Mouse (Mus musculus): ENCODE data around the gene Hist2h3c1. TPM values are rescaled to one million over a fixed set of nuclear protein-coding genes. Genes with fewer than 3 reads are reported as not detected.

Hist2h3c1 gene
- polyA plus RNA-seq (2014; fragmentation: Illumina TruSeq; extraction: RNeasy Lipid Tissue Mini Kit (QIAGEN cat#74804); ENCODE audit: low read depth, low replicate concordance), result 12.5 TPM

GRCm38 (mm10) chr3:96246427-96246856, at the start of gene Hist2h3c1:
Gene Hist2h3c1, plus strand, starts transcription at chr3:96246685.

DNA sequence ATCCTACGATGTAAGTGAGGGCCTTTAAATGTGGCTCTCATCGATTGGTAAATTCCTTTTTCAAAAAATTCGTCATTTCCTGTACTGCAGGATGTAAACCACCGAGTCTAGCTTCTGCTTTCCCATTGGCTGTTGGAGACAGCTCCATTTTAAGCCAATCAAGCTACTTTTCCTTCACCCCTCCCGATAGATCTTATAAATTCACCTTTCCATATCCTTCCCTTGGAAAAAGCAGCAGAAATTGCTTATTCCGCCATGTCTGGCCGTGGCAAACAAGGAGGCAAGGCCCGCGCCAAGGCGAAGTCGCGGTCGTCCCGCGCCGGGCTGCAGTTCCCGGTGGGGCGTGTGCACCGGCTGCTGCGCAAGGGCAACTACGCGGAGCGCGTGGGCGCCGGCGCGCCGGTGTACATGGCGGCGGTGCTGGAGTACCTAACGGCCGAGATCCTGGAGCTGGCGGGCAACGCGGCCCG, 26.8 kb upstream of the Hist2h3c1 start, which contains the start of the genes Bola1 and Hist2h2ab:
Bola1 (minus strand) TSS at position 49 of the 470 bp plus-strand sequence.
Hist2h2ab (plus strand) TSS at position 205 of the 470 bp plus-strand sequence.

GRCm38 (mm10) chr3:96220765-96221639, 25.5 kb upstream of the Hist2h3c1 start, which contains the start of the genes Hist2h2ac and Hist2h2be:
Gene Hist2h2ac, minus strand, starts transcription at chr3:96220880.
Gene Hist2h2be, plus strand, starts transcription at chr3:96221119.

GRCm38 (mm10) chr3:96238954-96239793, 7.3 kb upstream of the Hist2h3c1 start, which contains the start of gene Hist2h3c2:
Gene Hist2h3c2, minus strand, starts transcription at chr3:96239127.

GRCm38 (mm10) chr3:96239949-96240798, 6.3 kb upstream of the Hist2h3c1 start, which contains the start of gene Hist2h2aa2:
Gene Hist2h2aa2, minus strand, starts transcription at chr3:96240276.

GRCm38 (mm10) chr3:96245003-96245886, 1.2 kb upstream of the Hist2h3c1 start, which contains the start of gene Hist2h2aa1:
Gene Hist2h2aa1, plus strand, starts transcription at chr3:96245497.

GRCm38 (mm10) chr3:96262979-96263550, 16.6 kb downstream of the Hist2h3c1 start, which contains the start of gene Hist2h4:
Gene Hist2h4, minus strand, starts transcription at chr3:96263311.

DNA sequence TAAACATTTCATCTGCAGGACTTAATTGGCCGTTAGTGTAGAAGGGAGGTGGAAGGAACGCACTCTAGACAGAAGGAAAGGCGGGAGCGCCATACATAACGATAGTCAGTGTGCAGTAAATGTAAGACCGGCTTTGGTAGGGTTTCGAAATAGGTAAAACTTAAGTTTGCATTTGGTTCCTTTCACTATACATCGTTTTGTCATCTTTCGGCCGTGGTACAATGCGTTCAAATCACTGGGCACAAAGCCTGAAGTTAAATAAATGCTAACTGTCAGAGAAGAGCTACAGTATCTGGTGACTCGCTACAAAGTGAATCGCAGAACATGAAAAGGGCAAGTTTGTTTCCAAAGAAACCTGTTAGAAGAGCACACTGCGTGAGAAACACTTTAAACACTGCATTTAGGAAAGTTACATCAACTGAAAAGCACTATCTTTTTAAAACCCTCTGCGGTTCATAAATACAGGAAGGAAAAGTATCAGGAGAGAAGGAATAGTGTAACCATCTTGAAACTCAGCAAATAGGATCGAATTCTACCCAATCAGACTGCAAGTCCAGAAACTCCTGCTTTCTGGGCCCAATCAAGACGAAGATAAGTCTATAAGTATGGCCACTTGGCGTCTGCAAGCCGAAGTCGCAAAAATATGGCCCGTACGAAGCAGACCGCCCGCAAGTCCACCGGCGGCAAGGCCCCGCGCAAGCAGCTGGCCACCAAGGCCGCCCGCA, 21.7 kb downstream of the Hist2h3c1 start, which contains the start of gene Hist2h3b:
Hist2h3b (plus strand) TSS at position 604 of the 725 bp plus-strand sequence.

DNA sequence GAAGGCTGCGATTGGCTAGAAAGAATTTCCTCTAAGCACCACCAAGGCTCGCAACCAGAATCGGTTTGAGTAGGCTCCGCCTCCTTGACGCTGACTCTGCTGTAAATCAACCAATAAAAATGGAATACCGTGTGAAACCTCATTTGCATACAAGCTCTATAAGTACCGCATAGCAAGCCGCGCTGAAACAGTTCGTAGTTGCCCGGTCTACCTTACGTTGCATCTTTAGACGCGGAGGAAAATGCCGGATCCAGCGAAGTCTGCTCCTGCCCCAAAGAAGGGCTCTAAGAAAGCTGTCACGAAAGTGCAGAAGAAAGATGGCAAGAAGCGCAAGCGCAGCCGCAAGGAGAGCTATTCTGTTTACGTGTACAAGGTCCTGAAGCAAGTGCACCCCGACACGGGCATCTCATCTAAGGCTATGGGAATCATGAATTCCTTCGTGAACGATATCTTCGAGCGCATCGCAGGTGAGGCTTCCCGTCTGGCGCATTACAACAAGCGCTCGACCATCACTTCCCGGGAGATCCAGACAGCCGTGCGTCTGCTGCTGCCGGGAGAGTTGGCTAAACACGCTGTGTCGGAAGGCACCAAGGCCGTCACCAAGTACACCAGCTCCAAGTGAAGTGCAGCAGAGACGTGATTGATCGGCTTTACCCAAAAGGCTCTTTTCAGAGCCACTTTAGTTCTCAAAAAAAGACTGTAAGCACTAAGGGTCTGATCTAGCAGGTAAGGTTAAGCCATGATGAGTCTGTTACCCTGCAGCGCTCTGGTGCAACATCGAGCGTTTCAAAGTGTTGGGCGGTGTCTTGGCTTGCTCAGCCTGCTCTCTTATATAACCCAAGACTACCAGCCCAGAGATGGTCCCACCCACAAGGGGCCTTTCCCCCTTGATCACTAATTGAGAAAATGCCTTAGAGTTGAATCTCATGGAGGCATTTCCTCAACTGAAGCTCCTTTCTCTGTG, 23.3 kb downstream of the Hist2h3c1 start, which contains the start of gene Hist2h2bb:
Hist2h2bb (plus strand) TSS at position 242 of the 964 bp plus-strand sequence.

GRCm38 (mm10) chr3:96293787-96294186, 47.3 kb downstream of the Hist2h3c1 start, which contains the start of gene Fcgr1:
Gene Fcgr1, minus strand, starts transcription at chr3:96293969.

Other genes starting within 250 kb of the Hist2h3c1 start
- gene Vps45, start 188.2 kb upstream of the Hist2h3c1 start, polyA plus RNA-seq (2014; fragmentation: Illumina TruSeq; extraction: RNeasy Lipid Tissue Mini Kit (QIAGEN cat#74804); ENCODE audit: low read depth, low replicate concordance), result 15.0 TPM
- 27.4 TPM for gene Otud7b, start 142.2 kb upstream of the Hist2h3c1 start, polyA plus RNA-seq (2014; fragmentation: Illumina TruSeq; extraction: RNeasy Lipid Tissue Mini Kit (QIAGEN cat#74804); ENCODE audit: low read depth, low replicate concordance)
- 0.57 TPM for gene Mtmr11, start 84.7 kb upstream of the Hist2h3c1 start, polyA plus RNA-seq (2014; fragmentation: Illumina TruSeq; extraction: RNeasy Lipid Tissue Mini Kit (QIAGEN cat#74804); ENCODE audit: low read depth, low replicate concordance)
- 27.1 TPM for gene Sf3b4, start 74.4 kb upstream of the Hist2h3c1 start, polyA plus RNA-seq (2014; fragmentation: Illumina TruSeq; extraction: RNeasy Lipid Tissue Mini Kit (QIAGEN cat#74804); ENCODE audit: low read depth, low replicate concordance)
- gene Sv2a, start 65.5 kb upstream of the Hist2h3c1 start, polyA plus RNA-seq (2014; fragmentation: Illumina TruSeq; extraction: RNeasy Lipid Tissue Mini Kit (QIAGEN cat#74804); ENCODE audit: low read depth, low replicate concordance), result 0.14 TPM
- 3.8 TPM for gene Bola1, start 27.0 kb upstream of the Hist2h3c1 start, polyA plus RNA-seq (2014; fragmentation: Illumina TruSeq; extraction: RNeasy Lipid Tissue Mini Kit (QIAGEN cat#74804); ENCODE audit: low read depth, low replicate concordance)
- gene Hist2h2ab, start 26.8 kb upstream of the Hist2h3c1 start, polyA plus RNA-seq (2014; fragmentation: Illumina TruSeq; extraction: RNeasy Lipid Tissue Mini Kit (QIAGEN cat#74804); ENCODE audit: low read depth, low replicate concordance), result not detected
- not detected for gene Hist2h2ac, start 25.8 kb upstream of the Hist2h3c1 start, polyA plus RNA-seq (2014; fragmentation: Illumina TruSeq; extraction: RNeasy Lipid Tissue Mini Kit (QIAGEN cat#74804); ENCODE audit: low read depth, low replicate concordance)
- 20.2 TPM for gene Hist2h2be, start 25.6 kb upstream of the Hist2h3c1 start, polyA plus RNA-seq (2014; fragmentation: Illumina TruSeq; extraction: RNeasy Lipid Tissue Mini Kit (QIAGEN cat#74804); ENCODE audit: low read depth, low replicate concordance)
- gene Hist2h3c2, start 7.6 kb upstream of the Hist2h3c1 start, polyA plus RNA-seq (2014; fragmentation: Illumina TruSeq; extraction: RNeasy Lipid Tissue Mini Kit (QIAGEN cat#74804); ENCODE audit: low read depth, low replicate concordance), result 2.0 TPM
- not detected for gene Hist2h2aa2, start 6.4 kb upstream of the Hist2h3c1 start, polyA plus RNA-seq (2014; fragmentation: Illumina TruSeq; extraction: RNeasy Lipid Tissue Mini Kit (QIAGEN cat#74804); ENCODE audit: low read depth, low replicate concordance)
- not detected for gene Hist2h2aa1, start 1.2 kb upstream of the Hist2h3c1 start, polyA plus RNA-seq (2014; fragmentation: Illumina TruSeq; extraction: RNeasy Lipid Tissue Mini Kit (QIAGEN cat#74804); ENCODE audit: low read depth, low replicate concordance)
- not detected for gene Hist2h4, start 16.6 kb downstream of the Hist2h3c1 start, polyA plus RNA-seq (2014; fragmentation: Illumina TruSeq; extraction: RNeasy Lipid Tissue Mini Kit (QIAGEN cat#74804); ENCODE audit: low read depth, low replicate concordance)
- gene Hist2h3b, start 22.0 kb downstream of the Hist2h3c1 start, polyA plus RNA-seq (2014; fragmentation: Illumina TruSeq; extraction: RNeasy Lipid Tissue Mini Kit (QIAGEN cat#74804); ENCODE audit: low read depth, low replicate concordance), result not detected
- not detected for gene Hist2h2bb, start 23.1 kb downstream of the Hist2h3c1 start, polyA plus RNA-seq (2014; fragmentation: Illumina TruSeq; extraction: RNeasy Lipid Tissue Mini Kit (QIAGEN cat#74804); ENCODE audit: low read depth, low replicate concordance)
- gene Fcgr1, start 47.3 kb downstream of the Hist2h3c1 start, polyA plus RNA-seq (2014; fragmentation: Illumina TruSeq; extraction: RNeasy Lipid Tissue Mini Kit (QIAGEN cat#74804); ENCODE audit: low read depth, low replicate concordance), result 0.39 TPM
- 3.0 TPM for gene BC107364, start 205.6 kb downstream of the Hist2h3c1 start, polyA plus RNA-seq (2014; fragmentation: Illumina TruSeq; extraction: RNeasy Lipid Tissue Mini Kit (QIAGEN cat#74804); ENCODE audit: low read depth, low replicate concordance)

Data from testis, adult 10 weeks (tissue).